16 mouse cellular contexts compared by ENCODE assay signal in the genomic region with DNA sequence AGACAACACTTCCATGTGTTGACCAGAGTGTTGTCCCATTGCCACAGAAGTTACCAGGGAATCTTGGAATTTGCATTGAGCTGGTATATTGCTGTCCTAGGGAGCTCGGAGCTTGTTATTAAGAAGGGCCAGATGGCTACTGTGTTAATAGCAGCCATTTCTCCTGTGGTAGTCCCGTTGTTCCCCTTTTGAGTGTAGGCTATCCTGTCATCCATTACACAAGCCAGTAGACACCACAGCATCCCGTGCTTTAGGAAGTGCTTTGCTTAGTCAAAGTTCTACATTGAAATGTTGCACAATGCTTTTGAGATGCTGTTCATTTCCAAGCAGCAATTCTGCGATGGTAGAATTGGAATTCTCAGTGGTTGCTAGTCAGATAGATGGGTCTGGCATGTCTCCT.
"Had no signal": no experiment of that assay in that cellular context is flagged by ENCODE, and none has a peak within 500 bp of the region (broad histone marks: within the 10 kb centered on the region; RNA-seq: fewer than 3 reads in every experiment).

No protein-coding gene starts in this region.

- H3K4me3 ChIP-seq: neural tube, embryonic 13.5 days; neural tube, embryonic 15.5 days; stomach, embryonic 15.5 days had no signal

- H3K4me1 ChIP-seq: neural tube, embryonic 13.5 days; neural tube, embryonic 15.5 days; stomach, embryonic 15.5 days had no signal

- DNase-seq: retina, postnatal 1 day; right cerebral cortex, adult 18-20 months; right cerebral cortex, postnatal 14 days; right cerebral cortex, postnatal 25 days; right cerebral cortex, postnatal 4 days; spleen, adult 18-20 months; thymus, adult 18-20 months; thymus, adult 2 months; thymus, postnatal 14 days; thymus, postnatal 25 days; thymus, postnatal 36 days; thymus, postnatal 4 days had no signal

- H3K9me3 ChIP-seq: neural tube, embryonic 13.5 days; neural tube, embryonic 15.5 days; stomach, embryonic 15.5 days had no signal

- H3K27ac ChIP-seq: neural tube, embryonic 13.5 days; neural tube, embryonic 15.5 days; stomach, embryonic 15.5 days; stomach, postnatal 0 days had no signal

- H3K27me3 ChIP-seq: neural tube, embryonic 13.5 days; neural tube, embryonic 15.5 days; stomach, embryonic 15.5 days had no signal

- H3K4me2 ChIP-seq: neural tube, embryonic 13.5 days; neural tube, embryonic 15.5 days; stomach, embryonic 15.5 days had no signal

- H3K9ac ChIP-seq: neural tube, embryonic 13.5 days; neural tube, embryonic 15.5 days; stomach, embryonic 15.5 days had no signal
